Mouse (Mus musculus) neural tube, embryonic 11.5 days (tissue): ENCODE results near the gene Pik3ca. TPM values are rescaled to one million over a fixed set of nuclear protein-coding genes. Genes with fewer than 3 reads are reported as not detected.

Experiments used
- ATAC-seq: fragments of 200-750 bp; cut with Nextera tagmentation; 2 replicates; pipeline ENCODE4 v1.8.0; 2017; ENCODE audit warnings: moderate number of reproducible peaks, mild to moderate bottlenecking, moderate TSS enrichment, moderate library complexity; ENCODE audit not compliant: insufficient read depth, low FRiP score, low TSS enrichment
- DNase-seq: peaks from one replicate; pipeline ENCODE4 v3.0.0-alpha.2; 2015; ENCODE audit warnings: low spot score
- H3K27ac ChIP-seq: fragments of 300-500 bp; sonication (generic); 2 replicates; pipeline ENCODE4 v1.5.1; 2014; ENCODE audit warnings: low read depth, mild to moderate bottlenecking, low read length
- H3K27me3 ChIP-seq: fragments of 300-500 bp; sonication (generic); 2 replicates; pipeline ENCODE4 v1.6.1; 2014; ENCODE audit warnings: mild to moderate bottlenecking, low read length, mixed read lengths; ENCODE audit not compliant: control insufficient read depth, insufficient read depth
- H3K36me3 ChIP-seq: fragments of 300-500 bp; sonication (generic); 2 replicates; pipeline ENCODE4 v1.6.1; 2014; ENCODE audit warnings: mild to moderate bottlenecking, low read length, moderate library complexity, mixed read lengths; ENCODE audit not compliant: control insufficient read depth, insufficient read depth
- H3K4me1 ChIP-seq: fragments of 300-500 bp; sonication (generic); 2 replicates; pipeline ENCODE4 v1.6.1; 2014; ENCODE audit warnings: low read length, mixed read lengths; ENCODE audit not compliant: control insufficient read depth, insufficient read depth
- H3K4me2 ChIP-seq: fragments of 300-500 bp; sonication (generic); 2 replicates; pipeline ENCODE4 v1.6.1; 2014; ENCODE audit warnings: low read depth, mild to moderate bottlenecking, moderate library complexity
- H3K4me3 ChIP-seq: fragments of 300-500 bp; sonication (generic); 2 replicates; pipeline ENCODE4 v1.5.1; 2014; ENCODE audit warnings: low read depth, low read length
- H3K9ac ChIP-seq: fragments of 300-500 bp; sonication (generic); 2 replicates; pipeline ENCODE4 v1.6.1; 2014; ENCODE audit warnings: mild to moderate bottlenecking, low read length
- H3K9me3 ChIP-seq: fragments of 300-500 bp; sonication (generic); 2 replicates; pipeline ENCODE4 v1.6.1; 2016; ENCODE audit warnings: low read length; ENCODE audit not compliant: control insufficient read depth
- whole genome bisulfite sequencing: fragments of 180-500 bp; shearing (Covaris S2); extraction: QIAGEN DNeasy Blood & Tissue Kit; methylation state at CpG from one replicate; pipeline ENCODE4 v1.1.7; 2014; 5-methylcytosine and 5-hydroxymethylcytosine counted together
- polyA plus RNA-seq: library from polyadenylated mRNA; unstranded; fragments of >200 nt; fragmentation: Nextera tagmentation; extraction: Ambion mirVana; gene quantifications from 2 replicates; pipeline ENCODE4 v1.2.1, GENCODE M21; 2014

Gene Pik3ca
- polyA plus RNA-seq, 1 experiment from 2014 or later, result 17.2 TPM

- Histone ChIP-seq H3K27ac (no peak overlapping the region), H3K4me3 (no peak overlapping the region), H3K9me3 (no peaks in the 10 kb centered on the region), H3K4me2 (no peak overlapping the region), H3K36me3 (no peaks in the 10 kb centered on the region), H3K4me1 (no peaks in the 10 kb centered on the region), H3K9ac (no peak overlapping the region), H3K27me3 (no peaks in the 10 kb centered on the region)
- ATAC-seq (no peak), DNase-seq (no peak)
- 86% methylated on average over 7 of the region's 7 CpGs for WGBS
Observed at GRCm38 (mm10) chr3:32412502-32413044, 15.1 kb downstream of the Pik3ca start.

- WGBS, result 45% methylated on average over 4 of the region's 4 CpGs
- no peaks in the 10 kb centered on the region for H3K9me3 ChIP-seq
- H3K4me3 ChIP-seq, result no peak overlapping the region
- H3K9ac ChIP-seq, result no peak overlapping the region
- no peak for ATAC-seq
- no peaks in the 10 kb centered on the region for H3K27me3 ChIP-seq
- no peak overlapping the region for H3K4me2 ChIP-seq
- no peaks in the 10 kb centered on the region for H3K4me1 ChIP-seq
- no peak overlapping the region for H3K27ac ChIP-seq
- no peak for DNase-seq
- no peaks in the 10 kb centered on the region for H3K36me3 ChIP-seq
Observed at GRCm38 (mm10) chr3:32414381-32414780, 16.9 kb downstream of the Pik3ca start.

GRCm38 (mm10) chr3:32415370-32416309 lies 18.2 kb downstream of the Pik3ca start:
- DNase-seq, result no peak
- Histone ChIP-seq H3K4me1 (no peaks in the 10 kb centered on the region), H3K27ac (no peak overlapping the region), H3K36me3 (no peaks in the 10 kb centered on the region), H3K4me3 (no peak overlapping the region), H3K9me3 (no peaks in the 10 kb centered on the region), H3K4me2 (no peak overlapping the region), H3K27me3 (no peaks in the 10 kb centered on the region), H3K9ac (no peak overlapping the region)
- whole genome bisulfite sequencing, result 73% methylated on average over 3 of the region's 3 CpGs
- ATAC-seq, result no peak

GRCm38 (mm10) chr3:32417751-32418211 lies 20.3 kb downstream of the Pik3ca start:
- H3K4me3 ChIP-seq, result no peak overlapping the region
- WGBS, result 82% methylated on average over 5 of the region's 5 CpGs
- H3K27me3 ChIP-seq, result no peaks in the 10 kb centered on the region
- no peaks in the 10 kb centered on the region for H3K4me1 ChIP-seq
- H3K36me3 ChIP-seq, result no peaks in the 10 kb centered on the region
- H3K9ac ChIP-seq, result no peak overlapping the region
- ATAC-seq (no peak), DNase-seq (no peak)
- no peak overlapping the region for H3K4me2 ChIP-seq
- H3K9me3 ChIP-seq, result no peaks in the 10 kb centered on the region
- H3K27ac ChIP-seq, result no peak overlapping the region

- ATAC-seq, result no peak
Observed at GRCm38 (mm10) chr3:32419866-32420265, 22.4 kb downstream of the Pik3ca start.

GRCm38 (mm10) chr3:32421115-32422054 lies 23.9 kb downstream of the Pik3ca start:
- no peaks in the 10 kb centered on the region for H3K27me3 ChIP-seq
- no peak overlapping the region for H3K9ac ChIP-seq
- no peak overlapping the region for H3K4me3 ChIP-seq
- ATAC-seq (no peak), DNase-seq (no peak)
- H3K4me1 ChIP-seq, result no peaks in the 10 kb centered on the region
- no peak overlapping the region for H3K4me2 ChIP-seq
- H3K27ac ChIP-seq, result no peak overlapping the region
- WGBS, result 93% methylated on average over 6 of the region's 6 CpGs
- H3K36me3 ChIP-seq, result no peaks in the 10 kb centered on the region
- H3K9me3 ChIP-seq, result no peaks in the 10 kb centered on the region

More at GRCm38 (mm10) chr3:32419866-32420265, 22.4 kb downstream of the Pik3ca start:
- no peaks in the 10 kb centered on the region for H3K36me3 ChIP-seq
- H3K4me1 ChIP-seq, result no peaks in the 10 kb centered on the region
- DNase-seq, result no peak
- H3K9ac ChIP-seq, result no peak overlapping the region
- no peak overlapping the region for H3K4me3 ChIP-seq
- H3K27me3 ChIP-seq, result no peaks in the 10 kb centered on the region
- no peak overlapping the region for H3K27ac ChIP-seq
- 69% methylated on average over 2 of the region's 2 CpGs for WGBS
- H3K4me2 ChIP-seq, result no peak overlapping the region
- H3K9me3 ChIP-seq, result no peaks in the 10 kb centered on the region

- H3K4me1 ChIP-seq, result no peaks in the 10 kb centered on the region
- WGBS, result 89% methylated on average over 4 of the region's 4 CpGs
Observed at GRCm38 (mm10) chr3:32427695-32428094, 30.2 kb downstream of the Pik3ca start.

GRCm38 (mm10) chr3:32428361-32428760 lies 30.9 kb downstream of the Pik3ca start:
- Histone ChIP-seq H3K9ac (no peak overlapping the region), H3K27ac (no peak overlapping the region), H3K36me3 (no peaks in the 10 kb centered on the region), H3K27me3 (no peaks in the 10 kb centered on the region), H3K9me3 (no peaks in the 10 kb centered on the region), H3K4me2 (no peak overlapping the region), H3K4me3 (no peak overlapping the region), H3K4me1 (no peaks in the 10 kb centered on the region)
- ATAC-seq (no peak), DNase-seq (no peak)
- 92% methylated on average over 3 of the region's 3 CpGs for WGBS

More at GRCm38 (mm10) chr3:32427695-32428094, 30.2 kb downstream of the Pik3ca start:
- Histone ChIP-seq H3K27ac (no peak overlapping the region), H3K9me3 (no peaks in the 10 kb centered on the region), H3K36me3 (no peaks in the 10 kb centered on the region), H3K9ac (no peak overlapping the region), H3K27me3 (no peaks in the 10 kb centered on the region), H3K4me3 (no peak overlapping the region), H3K4me2 (no peak overlapping the region)
- ATAC-seq (no peak), DNase-seq (no peak)
